Mouse (Mus musculus): ENCODE measurements at regions not wholly inside any gene's neighbourhood (a gene's known extent, or its start where the extent isn't known, plus 50 kb on each side); places are given as distances from the start of the nearest gene placed in this dataset.

GRCm38 (mm10) chr10:17034892-17035775 is 687.9 kb upstream of the Cited2 start:
- WGBS, result 79% methylated on average over 2 of the region's 2 CpGs
- Histone ChIP-seq H3K27me3 (replicated peaks; ENCODE audit: control insufficient read depth, insufficient read depth, low read length) (no peaks in the 10 kb centered on the region), H3K4me3 (ENCODE audit: insufficient read depth, low read depth, low read length) (no peak overlapping the region), H3K4me1 (ENCODE audit: control insufficient read depth, insufficient read depth, low read length) (no peaks in the 10 kb centered on the region), H3K36me3 (ENCODE audit: control insufficient read depth, insufficient read depth, low read length) (no peaks in the 10 kb centered on the region), H3K27ac (ENCODE audit: insufficient read depth, low read depth, low read length) (no peak overlapping the region)
- peak; percentile 5 for DNase-seq
- TF ChIP-seq CTCF (conservative IDR thresholded peaks at IDR 0.05; ENCODE audit: insufficient read depth, insufficient read length, low read depth, low read length) (no peak), POLR2A (IDR thresholded peaks at IDR 0.05; ENCODE audit: low read depth, low read length) (no peak)

GRCm38 (mm10) chr10:17038259-17039043 is 684.6 kb upstream of the Cited2 start:
- Histone ChIP-seq H3K27me3 (replicated peaks; ENCODE audit: control insufficient read depth, insufficient read depth, low read length) (no peaks in the 10 kb centered on the region), H3K27ac (ENCODE audit: insufficient read depth, low read depth, low read length) (no peak overlapping the region), H3K4me3 (ENCODE audit: insufficient read depth, low read depth, low read length) (no peak overlapping the region), H3K36me3 (ENCODE audit: control insufficient read depth, insufficient read depth, low read length) (no peaks in the 10 kb centered on the region), H3K4me1 (ENCODE audit: control insufficient read depth, insufficient read depth, low read length) (no peaks in the 10 kb centered on the region)
- 67% methylated on average over 11 of the region's 11 CpGs for WGBS
- TF ChIP-seq POLR2A (IDR thresholded peaks at IDR 0.05; ENCODE audit: low read depth, low read length) (no peak), CTCF (conservative IDR thresholded peaks at IDR 0.05; ENCODE audit: insufficient read depth, insufficient read length, low read depth, low read length) (no peak)
- no peak for DNase-seq

- 95% methylated on average over 1 of the region's 1 CpGs for WGBS
- no peak for DNase-seq
- H3K4me1 ChIP-seq (ENCODE audit: control insufficient read depth, insufficient read depth, low read length), result no peaks in the 10 kb centered on the region
- H3K27ac ChIP-seq (ENCODE audit: insufficient read depth, low read depth, low read length), result no peak overlapping the region
- no peaks in the 10 kb centered on the region for H3K27me3 ChIP-seq (replicated peaks; ENCODE audit: control insufficient read depth, insufficient read depth, low read length)
- H3K36me3 ChIP-seq (ENCODE audit: control insufficient read depth, insufficient read depth, low read length), result no peaks in the 10 kb centered on the region
- no peak for TF ChIP-seq POLR2A (IDR thresholded peaks at IDR 0.05; ENCODE audit: low read depth, low read length)
- no peak for TF ChIP-seq CTCF (conservative IDR thresholded peaks at IDR 0.05; ENCODE audit: insufficient read depth, insufficient read length, low read depth, low read length)
- no peak overlapping the region for H3K4me3 ChIP-seq (ENCODE audit: insufficient read depth, low read depth, low read length)
These were observed 680.9 kb upstream of the Cited2 start for GRCm38 (mm10) chr10:17042090-17042489.

- TF ChIP-seq POLR2A (IDR thresholded peaks at IDR 0.05; ENCODE audit: low read depth, low read length), result no peak
- TF ChIP-seq CTCF (conservative IDR thresholded peaks at IDR 0.05; ENCODE audit: insufficient read depth, insufficient read length, low read depth, low read length), result no peak
- 63% methylated on average over 3 of the region's 3 CpGs for WGBS
- Histone ChIP-seq H3K36me3 (ENCODE audit: control insufficient read depth, insufficient read depth, low read length) (no peaks in the 10 kb centered on the region), H3K27me3 (replicated peaks; ENCODE audit: control insufficient read depth, insufficient read depth, low read length) (no peaks in the 10 kb centered on the region), H3K27ac (ENCODE audit: insufficient read depth, low read depth, low read length) (no peak overlapping the region), H3K4me1 (ENCODE audit: control insufficient read depth, insufficient read depth, low read length) (no peaks in the 10 kb centered on the region), H3K4me3 (ENCODE audit: insufficient read depth, low read depth, low read length) (no peak overlapping the region)
- no peak for DNase-seq
These were observed 680.0 kb upstream of the Cited2 start for GRCm38 (mm10) chr10:17042973-17043372.

GRCm38 (mm10) chr10:17046765-17047164 is 676.3 kb upstream of the Cited2 start:
- no peaks in the 10 kb centered on the region for H3K36me3 ChIP-seq (ENCODE audit: control insufficient read depth, insufficient read depth, low read length)
- no peaks in the 10 kb centered on the region for H3K27me3 ChIP-seq (replicated peaks; ENCODE audit: control insufficient read depth, insufficient read depth, low read length)
- no peaks in the 10 kb centered on the region for H3K4me1 ChIP-seq (ENCODE audit: control insufficient read depth, insufficient read depth, low read length)
- WGBS, result 89% methylated on average over 5 of the region's 5 CpGs
- H3K4me3 ChIP-seq (ENCODE audit: insufficient read depth, low read depth, low read length), result no peak overlapping the region
- no peak for TF ChIP-seq POLR2A (IDR thresholded peaks at IDR 0.05; ENCODE audit: low read depth, low read length)
- DNase-seq, result no peak
- H3K27ac ChIP-seq (ENCODE audit: insufficient read depth, low read depth, low read length), result no peak overlapping the region

- WGBS, result 79% methylated on average over 1 of the region's 1 CpGs
- H3K4me3 ChIP-seq (ENCODE audit: insufficient read depth, low read depth, low read length), result no peak overlapping the region
- no peaks in the 10 kb centered on the region for H3K4me1 ChIP-seq (ENCODE audit: control insufficient read depth, insufficient read depth, low read length)
- no peaks in the 10 kb centered on the region for H3K27me3 ChIP-seq (replicated peaks; ENCODE audit: control insufficient read depth, insufficient read depth, low read length)
- no peaks in the 10 kb centered on the region for H3K36me3 ChIP-seq (ENCODE audit: control insufficient read depth, insufficient read depth, low read length)
- TF ChIP-seq POLR2A (IDR thresholded peaks at IDR 0.05; ENCODE audit: low read depth, low read length) (no peak), CTCF (conservative IDR thresholded peaks at IDR 0.05; ENCODE audit: insufficient read depth, insufficient read length, low read depth, low read length) (no peak)
- no peak overlapping the region for H3K27ac ChIP-seq (ENCODE audit: insufficient read depth, low read depth, low read length)
- no peak for DNase-seq
These were observed 650.1 kb upstream of the Cited2 start for GRCm38 (mm10) chr10:17072906-17073305.

- DNase-seq, result no peak
- WGBS, result 85% methylated on average over 1 of the region's 1 CpGs
- no peaks in the 10 kb centered on the region for H3K27me3 ChIP-seq (replicated peaks; ENCODE audit: control insufficient read depth, insufficient read depth, low read length)
- no peak overlapping the region for H3K4me3 ChIP-seq (ENCODE audit: insufficient read depth, low read depth, low read length)
- no peak for TF ChIP-seq CTCF (conservative IDR thresholded peaks at IDR 0.05; ENCODE audit: insufficient read depth, insufficient read length, low read depth, low read length)
- TF ChIP-seq POLR2A (IDR thresholded peaks at IDR 0.05; ENCODE audit: low read depth, low read length), result no peak
- no peaks in the 10 kb centered on the region for H3K4me1 ChIP-seq (ENCODE audit: control insufficient read depth, insufficient read depth, low read length)
- no peak overlapping the region for H3K27ac ChIP-seq (ENCODE audit: insufficient read depth, low read depth, low read length)
- H3K36me3 ChIP-seq (ENCODE audit: control insufficient read depth, insufficient read depth, low read length), result no peaks in the 10 kb centered on the region
These were observed 649.0 kb upstream of the Cited2 start for GRCm38 (mm10) chr10:17074013-17074401.

All from kidney, adult 2 months (tissue).